Mouse (Mus musculus) lung, embryonic 15.5 days (tissue): Measurements from ENCODE around the gene Tmem117. TPM values are rescaled to one million over a fixed set of nuclear protein-coding genes. Genes with fewer than 3 reads are reported as not detected.

Experiments
- ATAC-seq: fragments of 200-750 bp; cut with Nextera tagmentation; 2 replicates; pipeline ENCODE4 v1.8.0; 2017; ENCODE audit warnings: moderate number of reproducible peaks, borderline replicate concordance; ENCODE audit not compliant: low FRiP score, low TSS enrichment; ENCODE audit errors: extremely low read depth
- H3K27ac ChIP-seq: fragments of 300-500 bp; sonication (generic); 2 replicates; pipeline ENCODE4 v1.5.1; 2015; ENCODE audit warnings: moderate library complexity, mild to moderate bottlenecking, inconsistent platforms
- H3K27me3 ChIP-seq: fragments of 300-500 bp; sonication (generic); 2 replicates; pipeline ENCODE4 v1.6.1; 2015; ENCODE audit warnings: inconsistent platforms
- H3K36me3 ChIP-seq: fragments of 300-500 bp; sonication (generic); 2 replicates; pipeline ENCODE4 v1.6.1; 2015; ENCODE audit warnings: inconsistent platforms
- H3K4me1 ChIP-seq: fragments of 300-500 bp; sonication (generic); 2 replicates; pipeline ENCODE4 v1.6.1; 2015; ENCODE audit warnings: inconsistent platforms
- H3K4me2 ChIP-seq: fragments of 300-500 bp; sonication (generic); 2 replicates; pipeline ENCODE4 v1.6.1; 2015; ENCODE audit warnings: inconsistent platforms, mild to moderate bottlenecking, moderate library complexity
- H3K4me3 ChIP-seq: fragments of 300-500 bp; sonication (generic); 2 replicates; pipeline ENCODE4 v1.5.1; 2015; ENCODE audit warnings: mild to moderate bottlenecking, inconsistent platforms
- H3K9ac ChIP-seq: fragments of 300-500 bp; sonication (generic); 2 replicates; pipeline ENCODE4 v1.6.1; 2015; ENCODE audit warnings: inconsistent platforms
- H3K9me3 ChIP-seq: fragments of 300-500 bp; sonication (generic); 2 replicates; pipeline ENCODE4 v1.6.1; 2016; ENCODE audit warnings: inconsistent platforms
- WGBS: fragments of 180-500 bp; shearing (Covaris S2); methylation state at CpG from one replicate; pipeline ENCODE4 v1.1.7; 2015; 5-methylcytosine and 5-hydroxymethylcytosine counted together
- polyA plus RNA-seq: library from polyadenylated mRNA; unstranded; fragments of >200 nt; fragmentation: Nextera tagmentation; extraction: Ambion mirVana; gene quantifications from 2 replicates; pipeline ENCODE4 v1.2.1, GENCODE M21; 2015

Tmem117 gene
- polyA plus RNA-seq, 1 experiment from 2014 or later = 3.7 TPM

GRCm38 (mm10) chr15:95135926-95136609 lies 507.0 kb downstream of the Tmem117 start:
- Histone ChIP-seq H3K9ac (no peak overlapping the region), H3K36me3 (no peaks in the 10 kb centered on the region), H3K9me3 (no peaks in the 10 kb centered on the region), H3K4me3 (no peak overlapping the region), H3K4me1 (no peaks in the 10 kb centered on the region), H3K4me2 (no peak overlapping the region), H3K27me3 (no peaks in the 10 kb centered on the region), H3K27ac (no peak overlapping the region)
- ATAC-seq = peak; percentile 57; the same call in 1 of the 2 replicates
- 86% methylated on average over 17 of the region's 17 CpGs for WGBS

- Histone ChIP-seq H3K9ac (no peak overlapping the region), H3K27me3 (no peaks in the 10 kb centered on the region), H3K4me2 (no peak overlapping the region), H3K27ac (no peak overlapping the region), H3K9me3 (no peaks in the 10 kb centered on the region), H3K4me1 (no peaks in the 10 kb centered on the region), H3K36me3 (no peaks in the 10 kb centered on the region), H3K4me3 (no peak overlapping the region)
- no peak for ATAC-seq
- 70% methylated on average over 10 of the region's 10 CpGs for WGBS
Observed at GRCm38 (mm10) chr15:95137018-95137810, 508.2 kb downstream of the Tmem117 start.

GRCm38 (mm10) chr15:95138709-95139409 lies 509.8 kb downstream of the Tmem117 start:
- no peaks in the 10 kb centered on the region for H3K36me3 ChIP-seq
- ATAC-seq = peak; percentile 46; the same call in 1 of the 2 replicates

GRCm38 (mm10) chr15:95144131-95144530 lies 515.1 kb downstream of the Tmem117 start:
- no peak overlapping the region for H3K4me3 ChIP-seq
- H3K9ac ChIP-seq = no peak overlapping the region
- 54% methylated on average over 2 of the region's 2 CpGs for WGBS
- no peaks in the 10 kb centered on the region for H3K9me3 ChIP-seq
- no peaks in the 10 kb centered on the region for H3K27me3 ChIP-seq
- no peak overlapping the region for H3K27ac ChIP-seq
- no peak overlapping the region for H3K4me2 ChIP-seq
- ATAC-seq = no peak
- no peaks in the 10 kb centered on the region for H3K4me1 ChIP-seq
- no peaks in the 10 kb centered on the region for H3K36me3 ChIP-seq

More at GRCm38 (mm10) chr15:95138709-95139409, 509.8 kb downstream of the Tmem117 start:
- Histone ChIP-seq H3K27me3 (no peaks in the 10 kb centered on the region), H3K4me1 (no peaks in the 10 kb centered on the region), H3K9me3 (no peaks in the 10 kb centered on the region), H3K9ac (no peak overlapping the region), H3K27ac (no peak overlapping the region), H3K4me3 (no peak overlapping the region), H3K4me2 (no peak overlapping the region)
- WGBS = 37% methylated on average over 12 of the region's 12 CpGs

GRCm38 (mm10) chr15:95145118-95145517 lies 516.1 kb downstream of the Tmem117 start:
- Histone ChIP-seq H3K4me2 (no peak overlapping the region), H3K9ac (no peak overlapping the region), H3K27me3 (no peaks in the 10 kb centered on the region), H3K36me3 (no peaks in the 10 kb centered on the region), H3K4me3 (no peak overlapping the region), H3K27ac (no peak overlapping the region), H3K4me1 (no peaks in the 10 kb centered on the region), H3K9me3 (no peaks in the 10 kb centered on the region)
- ATAC-seq = no peak
- WGBS = 69% methylated on average over 2 of the region's 2 CpGs

Other genes with a start within 250 kb of the Tmem117 start
- gene Adamts20, start 163.8 kb upstream of the Tmem117 start, polyA plus RNA-seq = 2.0 and 2.2 TPM in 2 replicates
- gene Pus7l, start 85.7 kb upstream of the Tmem117 start, polyA plus RNA-seq = 7.9 and 8.7 TPM in 2 replicates
- 8.3 and 9.9 TPM in 2 replicates for gene Irak4, start 85.6 kb upstream of the Tmem117 start, polyA plus RNA-seq
- 86.1 and 88.7 TPM in 2 replicates for gene Twf1, start 39.3 kb upstream of the Tmem117 start, polyA plus RNA-seq